Mouse (Mus musculus) embryonic facial prominence, embryonic 11.5 days (tissue): ENCODE measurements around the gene Bphl. TPM values are rescaled to one million over a fixed set of nuclear protein-coding genes. Genes with fewer than 3 reads are reported as not detected.

ENCODE experiments used
- ATAC-seq: fragments of 200-750 bp; cut with Nextera tagmentation; replicated peaks from 2 replicates; pipeline ENCODE4 v1.8.0; 2017; ENCODE audit warnings: low read depth; ENCODE audit not compliant: insufficient number of reproducible peaks, low FRiP score, low TSS enrichment
- DNase-seq: peaks from one replicate; pipeline ENCODE4 v3.0.0-alpha.2; 2015; ENCODE audit warnings: low spot score
- H3K27ac ChIP-seq: fragments of 300-500 bp; sonication (generic); replicated peaks from 2 replicates; pipeline ENCODE4 v1.5.1; 2014; ENCODE audit warnings: mild to moderate bottlenecking, low read depth, low read length, control low read depth
- H3K27me3 ChIP-seq: fragments of 300-500 bp; sonication (generic); 2 replicates; pipeline ENCODE4 v1.6.1; 2014; ENCODE audit warnings: mild to moderate bottlenecking, low read length, moderate library complexity, mixed read lengths; ENCODE audit not compliant: control insufficient read depth, insufficient read depth
- H3K36me3 ChIP-seq: fragments of 300-500 bp; sonication (generic); replicated peaks from 2 replicates; pipeline ENCODE4 v1.6.1; 2014; ENCODE audit warnings: low read depth, mild to moderate bottlenecking, low read length, moderate library complexity, mixed read lengths; ENCODE audit not compliant: control insufficient read depth, insufficient read depth
- H3K4me1 ChIP-seq: fragments of 300-500 bp; sonication (generic); 2 replicates; pipeline ENCODE4 v1.6.1; 2014; ENCODE audit warnings: low read length, mixed read lengths; ENCODE audit not compliant: control insufficient read depth, insufficient read depth
- H3K4me2 ChIP-seq: fragments of 300-500 bp; sonication (generic); 2 replicates; pipeline ENCODE4 v1.6.1; 2014; ENCODE audit warnings: low read depth, mild to moderate bottlenecking, control low read depth, low read length, moderate library complexity
- H3K4me3 ChIP-seq: fragments of 300-500 bp; sonication (generic); 2 replicates; pipeline ENCODE4 v1.5.1; 2014; ENCODE audit warnings: low read depth, low read length, control low read depth
- H3K9ac ChIP-seq: fragments of 300-500 bp; sonication (generic); replicated peaks from 2 replicates; pipeline ENCODE4 v1.6.1; 2014; ENCODE audit warnings: mild to moderate bottlenecking, control low read depth, low read length
- H3K9me3 ChIP-seq: fragments of 300-500 bp; sonication (generic); replicated peaks from 2 replicates; pipeline ENCODE4 v1.6.1; 2016; ENCODE audit warnings: mild to moderate bottlenecking, low read length, inconsistent platforms, mixed read lengths; ENCODE audit not compliant: control insufficient read depth
- WGBS: fragments of 180-500 bp; shearing (Covaris S2); extraction: QIAGEN DNeasy Blood & Tissue Kit; methylation state at CpG from one replicate; pipeline ENCODE4 v1.1.7; 2014; 5-methylcytosine and 5-hydroxymethylcytosine counted together
- polyA plus RNA-seq: library from polyadenylated mRNA; unstranded; fragments of >200 nt; fragmentation: Nextera tagmentation; extraction: Ambion mirVana; gene quantifications from 2 replicates; pipeline ENCODE4 v1.2.1, GENCODE M21; 2014

Bphl gene
- polyA plus RNA-seq, 1 experiment from 2014 or later = 42.8 TPM

GRCm38 (mm10) chr13:34119406-34119805 lies 82.0 kb downstream of the Bphl start:
- DNase-seq (no peak), ATAC-seq (no peak)
- Histone ChIP-seq H3K36me3 (no peaks in the 10 kb centered on the region), H3K4me1 (no peaks in the 10 kb centered on the region), H3K9me3 (no peaks in the 10 kb centered on the region), H3K27me3 (no peaks in the 10 kb centered on the region), H3K4me3 (no peak overlapping the region), H3K9ac (no peak overlapping the region), H3K4me2 (no peak overlapping the region), H3K27ac (no peak overlapping the region)
- 64% methylated on average over 4 of the region's 4 CpGs for WGBS

GRCm38 (mm10) chr13:34120536-34120935 lies 83.1 kb downstream of the Bphl start:
- Histone ChIP-seq H3K4me2 (no peak overlapping the region), H3K4me3 (no peak overlapping the region), H3K27ac (no peak overlapping the region), H3K9ac (no peak overlapping the region), H3K9me3 (no peaks in the 10 kb centered on the region), H3K36me3 (no peaks in the 10 kb centered on the region; the same call in none of the 2 replicates), H3K27me3 (no peaks in the 10 kb centered on the region), H3K4me1 (no peaks in the 10 kb centered on the region)
- DNase-seq (no peak), ATAC-seq (no peak)
- WGBS = 98% methylated on average over 2 of the region's 2 CpGs

Other genes with a start within 250 kb of the Bphl start
- not detected in 2 replicates for gene Serpinb6e, start 194.2 kb upstream of the Bphl start, polyA plus RNA-seq
- gene Serpinb6c, start 131.9 kb upstream of the Bphl start, polyA plus RNA-seq = 0.15 TPM in 1 of 2 replicates, not detected in the other
- 18.0 and 19.4 TPM in 2 replicates for gene Nqo2, start 72.9 kb upstream of the Bphl start, polyA plus RNA-seq
- gene Ripk1, start 35.2 kb upstream of the Bphl start, polyA plus RNA-seq = 13.0 and 13.1 TPM in 2 replicates
- gene Serpinb6a, start 34.8 kb upstream of the Bphl start, polyA plus RNA-seq = 46.2 and 55.5 TPM in 2 replicates
- 115 and 146 TPM in 2 replicates for gene Tubb2a, start 40.4 kb downstream of the Bphl start, polyA plus RNA-seq
- gene Tubb2b, start 92.9 kb downstream of the Bphl start, polyA plus RNA-seq = 77.6 and 88.3 TPM in 2 replicates
- gene Psmg4, start 125.4 kb downstream of the Bphl start, polyA plus RNA-seq = 101 and 108 TPM in 2 replicates